Mouse (Mus musculus): ENCODE measurements around the gene Sh2b1. TPM values are rescaled to one million over a fixed set of nuclear protein-coding genes. Genes with fewer than 3 reads are reported as not detected.

The Sh2b1 gene
- polyA plus RNA-seq, 1 experiment from 2014 or later = 33.7 TPM

Other genes starting within 250 kb of the Sh2b1 start
- gene Sbk1, start 202.8 kb downstream of the Sh2b1 start, polyA plus RNA-seq (2014; fragmentation: Nextera tagmentation; extraction: Ambion mirVana) = 16.7 and 17.6 TPM in 2 replicates
- gene Lat, start 105.9 kb downstream of the Sh2b1 start, polyA plus RNA-seq (2014; fragmentation: Nextera tagmentation; extraction: Ambion mirVana) = 5.1 and 6.1 TPM in 2 replicates
- gene Spns1, start 98.0 kb downstream of the Sh2b1 start, polyA plus RNA-seq (2014; fragmentation: Nextera tagmentation; extraction: Ambion mirVana) = 31.5 and 40.1 TPM in 2 replicates
- gene Nfatc2ip, start 78.7 kb downstream of the Sh2b1 start, polyA plus RNA-seq (2014; fragmentation: Nextera tagmentation; extraction: Ambion mirVana) = 1.6 and 1.8 TPM in 2 replicates
- gene Cd19, start 60.5 kb downstream of the Sh2b1 start, polyA plus RNA-seq (2014; fragmentation: Nextera tagmentation; extraction: Ambion mirVana) = not detected in 2 replicates
- 18.1 and 23.0 TPM in 2 replicates for gene Rabep2, start 46.7 kb downstream of the Sh2b1 start, polyA plus RNA-seq (2014; fragmentation: Nextera tagmentation; extraction: Ambion mirVana)
- gene Atp2a1, start 12.3 kb downstream of the Sh2b1 start, polyA plus RNA-seq (2014; fragmentation: Nextera tagmentation; extraction: Ambion mirVana) = 5.0 and 7.5 TPM in 2 replicates
- 167 and 187 TPM in 2 replicates for gene Tufm, start 11.9 kb upstream of the Sh2b1 start, polyA plus RNA-seq (2014; fragmentation: Nextera tagmentation; extraction: Ambion mirVana)
- gene Atxn2l, start 28.0 kb upstream of the Sh2b1 start, polyA plus RNA-seq (2014; fragmentation: Nextera tagmentation; extraction: Ambion mirVana) = 38.2 and 39.9 TPM in 2 replicates
- gene Eif3c, start 91.0 kb upstream of the Sh2b1 start, polyA plus RNA-seq (2014; fragmentation: Nextera tagmentation; extraction: Ambion mirVana) = 129 and 133 TPM in 2 replicates
- 0.13 and 0.31 TPM in 2 replicates for gene Apobr, start 109.5 kb upstream of the Sh2b1 start, polyA plus RNA-seq (2014; fragmentation: Nextera tagmentation; extraction: Ambion mirVana)
- gene Cln3, start 110.4 kb upstream of the Sh2b1 start, polyA plus RNA-seq (2014; fragmentation: Nextera tagmentation; extraction: Ambion mirVana) = 16.3 and 19.7 TPM in 2 replicates
- gene Il27, start 119.5 kb upstream of the Sh2b1 start, polyA plus RNA-seq (2014; fragmentation: Nextera tagmentation; extraction: Ambion mirVana) = not detected in 2 replicates
- gene Nupr1, start 155.4 kb upstream of the Sh2b1 start, polyA plus RNA-seq (2014; fragmentation: Nextera tagmentation; extraction: Ambion mirVana) = 1.2 and 2.8 TPM in 2 replicates
- gene Sgf29, start 173.9 kb upstream of the Sh2b1 start, polyA plus RNA-seq (2014; fragmentation: Nextera tagmentation; extraction: Ambion mirVana) = 24.7 and 28.9 TPM in 2 replicates
- 2.4 and 2.5 TPM in 2 replicates for gene Sult1a1, start 201.0 kb upstream of the Sh2b1 start, polyA plus RNA-seq (2014; fragmentation: Nextera tagmentation; extraction: Ambion mirVana)
- gene Bola2, start 220.0 kb upstream of the Sh2b1 start, polyA plus RNA-seq (2014; fragmentation: Nextera tagmentation; extraction: Ambion mirVana) = 120 and 126 TPM in 2 replicates
- gene Slx1b, start 220.4 kb upstream of the Sh2b1 start, polyA plus RNA-seq (2014; fragmentation: Nextera tagmentation; extraction: Ambion mirVana) = 6.1 and 6.7 TPM in 2 replicates
- 13.1 and 13.8 TPM in 2 replicates for gene Coro1a, start 232.4 kb upstream of the Sh2b1 start, polyA plus RNA-seq (2014; fragmentation: Nextera tagmentation; extraction: Ambion mirVana)